Mouse (Mus musculus) hindbrain, embryonic 14.5 days (tissue): ENCODE data around the gene Tmem8b. TPM values are rescaled to one million over a fixed set of nuclear protein-coding genes. Genes with fewer than 3 reads are reported as not detected.

ENCODE experiments used
- ATAC-seq: fragments of 200-750 bp; cut with Nextera tagmentation; 2 replicates; pipeline ENCODE4 v1.8.0; 2017; ENCODE audit warnings: moderate number of reproducible peaks, mild to moderate bottlenecking, moderate TSS enrichment, moderate library complexity; ENCODE audit not compliant: low FRiP score
- DNase-seq: peaks from one replicate; pipeline ENCODE4 v3.0.0-alpha.2; 2015; ENCODE audit warnings: low spot score
- H3K27ac ChIP-seq: fragments of 300-500 bp; sonication (generic); 2 replicates; pipeline ENCODE4 v1.5.1; 2014; ENCODE audit warnings: mild to moderate bottlenecking, moderate library complexity
- H3K27me3 ChIP-seq: fragments of 300-500 bp; sonication (generic); 2 replicates; pipeline ENCODE4 v1.6.1; 2014; ENCODE audit warnings: mild to moderate bottlenecking, low read length, mixed read lengths; ENCODE audit not compliant: control insufficient read depth, insufficient read depth
- H3K36me3 ChIP-seq: fragments of 300-500 bp; sonication (generic); replicated peaks from 2 replicates; pipeline ENCODE4 v1.6.1; 2014; ENCODE audit not compliant: control insufficient read depth, insufficient read depth
- H3K4me1 ChIP-seq: fragments of 300-500 bp; sonication (generic); replicated peaks from 2 replicates; pipeline ENCODE4 v1.6.1; 2014; ENCODE audit warnings: antibody characterized with exemption, low read length, mixed read lengths; ENCODE audit not compliant: control insufficient read depth, insufficient read depth
- H3K4me2 ChIP-seq: fragments of 300-500 bp; sonication (generic); replicated peaks from 2 replicates; pipeline ENCODE4 v1.6.1; 2014; ENCODE audit warnings: mild to moderate bottlenecking, moderate library complexity
- H3K4me3 ChIP-seq: fragments of 300-500 bp; sonication (generic); replicated peaks from 2 replicates; pipeline ENCODE4 v1.5.1; 2014; ENCODE audit warnings: mild to moderate bottlenecking, low read length
- H3K9ac ChIP-seq: fragments of 300-500 bp; sonication (generic); 2 replicates; pipeline ENCODE4 v1.6.1; 2014
- H3K9me3 ChIP-seq: fragments of 300-500 bp; sonication (generic); 2 replicates; pipeline ENCODE4 v1.6.1; 2016; ENCODE audit warnings: low read length; ENCODE audit not compliant: control insufficient read depth
- WGBS: fragments of 180-500 bp; shearing (Covaris S2); extraction: QIAGEN DNeasy Blood & Tissue Kit; methylation state at CpG from one replicate; pipeline ENCODE4 v1.1.7; 2014; 5-methylcytosine and 5-hydroxymethylcytosine counted together
- polyA plus RNA-seq: library from polyadenylated mRNA; unstranded; fragments of >200 nt; fragmentation: Nextera tagmentation; extraction: Ambion mirVana; gene quantifications from 2 replicates; pipeline ENCODE4 v1.2.1, GENCODE M21; 2014

Tmem8b gene
- polyA plus RNA-seq, 1 experiment from 2014 or later = 10.5 TPM

DNA sequence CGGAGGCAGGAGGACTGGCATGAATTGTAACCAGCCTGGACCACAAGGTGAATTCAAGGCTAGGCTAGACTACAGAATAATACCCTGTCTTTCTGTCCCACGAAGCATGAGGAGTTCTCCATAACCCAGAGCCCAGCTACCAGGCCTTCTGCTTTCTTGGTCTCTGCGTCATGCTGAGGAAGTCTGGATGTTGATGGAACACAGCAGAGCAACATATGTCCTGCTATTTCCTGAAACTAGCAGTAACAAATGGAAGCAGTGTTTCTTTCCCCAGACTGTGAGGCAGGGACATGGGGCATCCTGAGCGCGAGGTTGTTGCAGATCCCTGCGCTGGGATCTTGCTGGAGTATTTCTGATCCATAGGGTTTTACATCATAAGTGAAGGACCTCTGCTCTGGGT, 9.8 kb downstream of the Tmem8b start:
- peaks cover 98% of the 10 kb centered on the region for H3K36me3 ChIP-seq
- ATAC-seq (no peak), DNase-seq (no peak)
- no peak overlapping the region for H3K9ac ChIP-seq
- no peak overlapping the region for H3K27ac ChIP-seq
- no peaks in the 10 kb centered on the region for H3K27me3 ChIP-seq
- H3K9me3 ChIP-seq = no peaks in the 10 kb centered on the region
- H3K4me3 ChIP-seq = no peak overlapping the region
- H3K4me1 ChIP-seq = no peaks in the 10 kb centered on the region
- 93% methylated on average over 6 of the region's 6 CpGs for WGBS
- no peak overlapping the region for H3K4me2 ChIP-seq

DNA sequence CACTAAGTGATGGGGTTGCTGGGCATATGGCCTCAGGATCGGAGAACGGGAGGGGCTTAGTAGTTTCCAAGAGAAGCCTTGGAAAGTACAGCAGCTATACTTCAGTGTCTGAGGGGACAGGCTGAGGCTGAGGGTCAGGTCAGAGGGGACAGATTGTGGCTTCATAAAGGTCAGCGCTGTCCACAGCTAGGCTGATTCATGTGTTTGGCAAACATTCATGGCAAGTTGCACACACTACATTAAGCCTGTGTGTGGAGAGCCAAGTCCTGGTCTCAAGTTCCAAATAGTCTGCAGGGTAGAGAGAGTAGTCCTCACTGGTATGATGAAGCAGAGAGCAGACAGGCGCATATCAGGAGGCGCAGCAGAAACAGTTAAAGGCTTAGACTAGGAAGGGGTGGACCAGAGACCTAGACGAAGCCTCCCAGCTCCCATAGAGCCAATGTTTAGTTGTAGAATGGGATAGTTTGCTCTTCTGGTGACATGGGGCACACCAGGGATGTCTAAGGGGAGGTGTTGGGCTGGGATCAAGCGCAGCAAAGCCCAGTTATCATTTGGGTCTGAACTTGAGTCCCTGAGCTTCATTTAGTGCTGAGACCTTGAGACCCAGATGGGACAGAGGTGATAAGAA, 10.8 kb downstream of the Tmem8b start:
- H3K4me2 ChIP-seq = no peak overlapping the region
- no peaks in the 10 kb centered on the region for H3K27me3 ChIP-seq
- no peaks in the 10 kb centered on the region for H3K4me1 ChIP-seq
- ATAC-seq = no peak
- no peak overlapping the region for H3K9ac ChIP-seq
- no peak for DNase-seq
- 92% methylated on average over 7 of the region's 7 CpGs for WGBS
- peaks cover 100% of the 10 kb centered on the region for H3K36me3 ChIP-seq
- no peak overlapping the region for H3K4me3 ChIP-seq
- no peaks in the 10 kb centered on the region for H3K9me3 ChIP-seq
- no peak overlapping the region for H3K27ac ChIP-seq

DNA sequence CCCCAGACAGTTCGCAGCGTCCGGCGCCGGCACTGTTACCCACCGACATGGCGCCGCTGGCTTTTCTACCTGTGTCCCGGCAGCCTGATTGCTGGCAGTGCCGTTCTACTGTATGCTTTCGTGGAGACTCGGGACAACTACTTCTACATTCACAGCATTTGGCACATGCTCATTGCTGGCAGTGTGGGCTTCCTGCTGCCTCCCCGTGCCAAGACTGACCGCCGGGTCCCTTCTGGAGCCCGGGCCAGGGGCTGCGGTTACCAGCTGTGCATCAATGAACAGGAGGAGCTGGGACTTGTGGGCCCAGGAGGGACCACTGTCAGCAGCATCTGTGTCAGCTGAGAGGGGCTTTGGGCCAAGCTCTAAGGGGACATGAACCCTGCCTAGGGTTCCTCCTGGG, 21.2 kb downstream of the Tmem8b start:
- 94% methylated on average over 17 of the region's 17 CpGs for WGBS
- Histone ChIP-seq H3K9ac (no peak overlapping the region), H3K27ac (no peak overlapping the region), H3K27me3 (no peaks in the 10 kb centered on the region), H3K9me3 (no peaks in the 10 kb centered on the region), H3K4me2 (no peak overlapping the region), H3K4me1 (no peaks in the 10 kb centered on the region), H3K4me3 (no peak overlapping the region), H3K36me3 (peaks cover 62% of the 10 kb centered on the region)
- ATAC-seq (no peak), DNase-seq (no peak)

DNA sequence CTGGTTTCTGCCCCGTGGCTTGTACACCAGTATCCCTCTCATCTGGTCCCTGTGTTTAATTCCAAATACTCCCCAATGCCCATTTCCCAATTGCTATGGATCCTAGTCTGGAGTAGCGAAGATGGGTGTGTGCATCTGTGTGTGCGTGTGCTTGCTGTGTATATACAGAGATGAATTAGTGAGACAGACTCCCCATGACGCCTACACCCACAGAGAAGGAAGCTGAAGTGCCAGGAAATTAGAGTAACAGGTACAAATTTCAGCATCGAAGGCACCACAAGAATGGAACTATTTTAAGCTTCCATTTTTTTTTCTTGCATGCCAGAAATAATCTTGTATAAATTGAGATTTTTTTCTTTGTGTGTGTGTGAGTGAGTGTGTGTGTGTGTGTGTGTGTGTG, 22.3 kb downstream of the Tmem8b start:
- no peak overlapping the region for H3K4me2 ChIP-seq
- ATAC-seq (no peak), DNase-seq (no peak)
- H3K4me1 ChIP-seq = no peaks in the 10 kb centered on the region
- no peak overlapping the region for H3K9ac ChIP-seq
- no peak overlapping the region for H3K4me3 ChIP-seq
- no peaks in the 10 kb centered on the region for H3K27me3 ChIP-seq
- 90% methylated on average over 5 of the region's 5 CpGs for WGBS
- no peak overlapping the region for H3K27ac ChIP-seq
- peaks cover 52% of the 10 kb centered on the region for H3K36me3 ChIP-seq
- no peaks in the 10 kb centered on the region for H3K9me3 ChIP-seq

DNA sequence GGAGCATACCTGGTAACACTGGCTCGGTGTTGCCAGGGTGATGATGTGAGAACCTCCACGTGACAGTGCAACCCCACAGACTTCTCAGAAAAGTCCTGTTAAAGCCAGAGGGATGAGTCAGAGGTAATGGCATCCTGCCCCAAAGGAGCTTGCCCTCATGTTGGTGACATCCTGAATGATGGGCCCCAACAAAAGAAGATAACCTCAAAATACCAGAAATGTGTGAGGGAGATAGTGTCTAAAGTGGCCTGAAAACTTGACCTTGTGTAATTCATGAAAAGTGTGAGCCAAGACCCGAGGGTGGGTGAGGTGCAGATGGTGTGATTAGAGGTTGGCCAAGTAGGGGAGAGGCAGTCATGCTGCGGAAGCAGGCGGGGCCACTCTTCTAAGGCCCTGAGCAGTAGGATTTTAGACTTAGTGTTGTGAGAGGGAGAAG, 25.1 kb downstream of the Tmem8b start:
- Histone ChIP-seq H3K9ac (no peak overlapping the region), H3K9me3 (no peaks in the 10 kb centered on the region), H3K36me3 (peaks cover 25% of the 10 kb centered on the region), H3K4me2 (no peak overlapping the region), H3K27me3 (no peaks in the 10 kb centered on the region), H3K4me1 (no peaks in the 10 kb centered on the region), H3K27ac (no peak overlapping the region), H3K4me3 (no peak overlapping the region)
- WGBS = 75% methylated on average over 5 of the region's 5 CpGs
- no peak for DNase-seq
- no peak for ATAC-seq

DNA sequence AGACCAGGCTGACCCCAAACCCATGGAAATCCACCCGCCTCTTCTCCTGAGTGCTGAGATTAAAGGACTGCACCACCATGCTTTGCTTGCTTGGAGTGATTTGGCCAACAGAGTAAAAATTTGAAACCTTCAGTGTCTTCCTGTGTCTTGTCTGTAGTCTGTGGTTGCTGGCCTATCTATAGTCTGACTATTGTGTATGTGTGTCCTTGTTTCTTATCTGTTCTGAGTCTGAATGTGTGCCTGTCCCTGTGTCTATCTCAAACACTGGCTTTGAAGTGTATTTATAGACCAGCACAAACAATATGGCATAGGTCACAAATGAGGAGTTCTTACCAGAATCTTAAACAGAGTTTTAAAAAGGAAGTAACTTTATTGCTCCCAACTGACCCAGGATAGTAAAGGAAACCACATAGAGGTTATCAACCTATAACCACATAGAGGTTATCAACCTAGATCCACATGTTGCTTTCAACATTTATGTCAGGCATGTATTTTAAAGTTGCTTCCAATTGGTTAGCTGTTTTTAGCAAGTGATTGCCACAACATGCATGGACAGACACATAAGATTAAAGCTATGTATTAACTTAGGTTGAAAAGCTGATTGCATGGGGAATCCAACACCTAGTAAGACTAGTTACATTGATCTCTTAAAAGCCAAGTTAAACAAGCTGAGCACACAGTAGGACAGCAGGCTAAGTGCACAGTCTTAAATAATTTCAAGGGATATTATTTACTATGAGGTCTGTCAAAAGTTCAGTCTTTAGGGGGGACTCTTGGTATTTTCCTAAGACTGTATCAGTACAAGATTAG, 25.9 kb downstream of the Tmem8b start:
- ATAC-seq (no peak), DNase-seq (no peak)
- Histone ChIP-seq H3K27me3 (no peaks in the 10 kb centered on the region), H3K9ac (no peak overlapping the region), H3K36me3 (peaks cover 16% of the 10 kb centered on the region), H3K4me3 (no peak overlapping the region), H3K4me2 (no peak overlapping the region), H3K4me1 (no peaks in the 10 kb centered on the region), H3K27ac (no peak overlapping the region), H3K9me3 (no peaks in the 10 kb centered on the region)
- WGBS = 94% methylated on average over 1 of the region's 1 CpGs

DNA sequence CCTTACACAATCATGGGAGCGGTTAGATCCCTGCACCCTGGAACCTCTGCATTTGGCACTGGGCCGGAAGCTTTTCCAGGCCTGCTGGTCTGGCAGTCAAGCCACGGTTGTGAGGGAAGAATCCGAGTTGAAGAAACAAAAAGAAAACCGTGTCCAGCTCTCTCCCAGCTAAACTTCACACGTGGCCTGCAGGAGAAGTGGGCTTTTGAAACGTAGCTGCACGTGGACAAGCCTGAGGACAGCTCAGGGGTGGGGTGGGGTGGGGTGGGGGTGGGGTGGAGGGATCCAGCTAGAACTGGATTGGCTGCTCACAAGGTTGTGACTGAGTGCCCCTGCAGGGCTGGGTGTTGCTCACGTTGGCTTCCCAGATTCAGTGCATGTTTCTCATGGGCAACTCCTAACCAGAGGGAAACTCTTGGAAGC, 26.5 kb downstream of the Tmem8b start:
- Histone ChIP-seq H3K4me1 (no peaks in the 10 kb centered on the region), H3K27me3 (no peaks in the 10 kb centered on the region), H3K4me3 (no peak overlapping the region), H3K27ac (no peak overlapping the region), H3K4me2 (no peak overlapping the region), H3K9me3 (no peaks in the 10 kb centered on the region), H3K9ac (no peak overlapping the region), H3K36me3 (peaks cover 10% of the 10 kb centered on the region)
- ATAC-seq (no peak), DNase-seq (no peak)
- 30% methylated on average over 9 of the region's 9 CpGs for WGBS

DNA sequence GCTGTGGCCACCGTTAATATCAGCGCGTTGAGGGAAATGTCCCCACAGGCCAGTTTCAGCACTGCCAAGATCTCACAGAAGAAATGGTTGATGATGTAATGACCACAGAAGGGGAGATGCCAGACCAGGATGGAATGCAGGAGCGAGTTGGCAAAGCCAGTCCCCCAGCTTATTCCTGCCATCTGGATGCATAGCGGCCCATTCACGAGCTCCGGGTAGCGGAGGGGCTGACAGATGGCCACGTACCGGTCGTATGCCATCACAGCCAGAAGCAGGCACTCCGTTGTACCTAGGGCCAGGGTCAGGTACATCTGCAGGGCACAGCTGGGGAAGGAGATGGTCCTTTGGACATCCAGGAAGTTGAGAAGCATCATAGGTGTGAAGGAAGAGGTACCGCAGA, 27.8 kb downstream of the Tmem8b start:
- no peak overlapping the region for H3K4me2 ChIP-seq
- H3K4me3 ChIP-seq = no peak overlapping the region
- H3K4me1 ChIP-seq = no peaks in the 10 kb centered on the region
- DNase-seq = no peak
- 0 out of 2 replicates have a peak, but pooled peaks cover 2% of the 10 kb centered on the region for H3K36me3 ChIP-seq
- no peak overlapping the region for H3K9ac ChIP-seq
- H3K27me3 ChIP-seq = no peaks in the 10 kb centered on the region
- no peak for ATAC-seq
- no peaks in the 10 kb centered on the region for H3K9me3 ChIP-seq
- H3K27ac ChIP-seq = no peak overlapping the region
- 81% methylated on average over 13 of the region's 13 CpGs for WGBS

DNA sequence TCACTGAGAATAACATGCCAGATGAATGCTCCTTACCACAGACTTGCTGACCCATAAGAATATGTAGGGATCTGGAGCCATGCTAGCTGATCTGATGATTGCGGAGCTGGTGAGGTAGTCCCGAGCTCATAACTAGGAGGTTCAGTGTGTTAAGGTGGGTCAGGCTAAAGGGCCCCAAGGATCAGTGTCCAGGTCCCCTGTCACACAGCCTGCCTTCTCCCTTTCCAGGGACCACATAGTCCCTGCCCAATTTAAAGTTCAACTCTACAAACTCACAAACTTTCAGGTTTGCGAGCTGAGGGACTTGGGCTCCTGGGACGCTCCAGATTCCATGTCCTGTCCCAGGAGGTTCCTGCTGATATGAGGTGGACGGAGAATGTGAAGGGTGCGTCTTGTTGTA, 31.9 kb downstream of the Tmem8b start, which contains the start of gene Olfr70:
Olfr70 (minus strand) TSS at position 101 of the 400 bp plus-strand sequence.
- 93% methylated on average over 6 of the region's 6 CpGs for WGBS
- Histone ChIP-seq H3K36me3 (no peaks in the 10 kb centered on the region), H3K4me3 (no peak within 1 kb of the TSS), H3K9me3 (no peaks in the 10 kb centered on the region), H3K27me3 (no peaks in the 10 kb centered on the region), H3K9ac (no peak within 1 kb of the TSS), H3K27ac (no peak within 1 kb of the TSS), H3K4me1 (no peaks in the 10 kb centered on the region), H3K4me2 (no peak within 1 kb of the TSS)
- DNase-seq (no peak), ATAC-seq (no peak)
